Mouse (Mus musculus) liver, postnatal 0 days (tissue): Measurements from ENCODE around the gene Atp6v0a2.

Source experiments
- CTCF ChIP-seq: sonication (generic); IDR thresholded peaks from 2 replicates; pipeline ENCODE4 v1.5.1; 2016; ENCODE audit warnings: antibody characterized with exemption, low read depth
- EP300 ChIP-seq: IDR thresholded peaks from 2 replicates; pipeline ENCODE4 v1.6.1; 2016; ENCODE audit warnings: antibody characterized with exemption, low read depth, mild to moderate bottlenecking

- TF ChIP-seq CTCF (peak; percentile 80), EP300 (no peak)
Observed at GRCm38 (mm10) chr5:124602349-124602748, 26.0 kb upstream of the Atp6v0a2 start.
